Comparison of ENCODE assay signal across 12 mouse cellular contexts in the genomic region with DNA sequence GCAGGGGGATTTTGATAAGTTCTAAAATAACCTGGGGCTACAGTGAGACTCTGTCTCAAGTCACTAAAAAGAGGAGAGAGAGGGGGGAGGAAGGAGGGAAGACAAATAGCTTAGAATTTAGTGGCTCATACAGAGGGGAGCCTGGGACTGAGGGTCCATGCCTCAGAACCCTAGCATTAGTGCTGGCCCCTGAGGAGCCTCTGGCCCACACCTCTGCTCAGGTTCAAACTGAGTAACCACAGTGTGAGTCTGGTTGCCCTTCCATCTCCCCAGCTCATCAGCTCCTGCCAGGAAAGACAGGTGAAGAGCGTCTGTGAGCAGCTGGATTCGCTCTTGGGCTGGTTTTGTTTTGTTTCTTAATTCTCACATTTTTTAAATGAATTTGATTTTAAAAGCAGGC. TPM values are rescaled to one million over a fixed set of nuclear protein-coding genes. Genes with fewer than 3 reads are reported as not detected.
DNase-seq lines count a peak whose midpoint lies in the region; ATAC-seq and TF ChIP-seq lines count a peak whose summit lies in the region.
"Had no signal": no experiment of that assay in that cellular context is flagged by ENCODE, and none has a peak within 500 bp of the region (broad histone marks: within the 10 kb centered on the region; RNA-seq: fewer than 3 reads in every experiment).

No protein-coding gene starts in this region.

- peaks cover 44% of the 10 kb centered on the region for H3K4me1 ChIP-seq in forebrain, embryonic 13.5 days
- peaks cover 17% of the 10 kb centered on the region for H3K4me1 ChIP-seq in forebrain, embryonic 11.5 days (replicated peaks; ENCODE audit: control insufficient read depth, insufficient read depth, low read length)
- peaks cover 36% of the 10 kb centered on the region for H3K4me1 ChIP-seq in neural tube, embryonic 12.5 days
- peaks cover 32% of the 10 kb centered on the region for H3K4me1 ChIP-seq in midbrain, embryonic 15.5 days
- peaks cover 5% of the 10 kb centered on the region; the same call in 1 of the 2 replicates for H3K4me1 ChIP-seq in stomach, postnatal 0 days (replicated peaks; ENCODE audit: control insufficient read depth, insufficient read depth)

- 42% methylated on average over 2 of the region's 2 CpGs for WGBS in forebrain, embryonic 13.5 days
- WGBS in forebrain, embryonic 11.5 days, result 75% methylated on average over 2 of the region's 2 CpGs
- 71% methylated on average over 2 of the region's 2 CpGs for WGBS in neural tube, embryonic 12.5 days
- WGBS in midbrain, embryonic 15.5 days, result 39% methylated on average over 2 of the region's 2 CpGs
- WGBS in stomach, postnatal 0 days, result 31% methylated on average over 2 of the region's 2 CpGs

- H3K4me2 ChIP-seq in forebrain, embryonic 13.5 days, result peak overlapping the region; percentile 36
- no peak overlapping the region for H3K4me2 ChIP-seq in forebrain, embryonic 11.5 days (ENCODE audit: low read depth, low read length, severe bottlenecking)
- H3K4me2 ChIP-seq in neural tube, embryonic 12.5 days (replicated peaks), result no peak overlapping the region; the same call in 1 of the 2 replicates
- H3K4me2 ChIP-seq in midbrain, embryonic 15.5 days, result peak overlapping the region; percentile 28
- peak overlapping the region; percentile 23; the same call in 1 of the 2 replicates for H3K4me2 ChIP-seq in stomach, postnatal 0 days (replicated peaks; ENCODE audit: low read depth)
- H3K4me2 ChIP-seq: heart, embryonic 11.5 days had no signal

- peak; percentile 34; the same call in 1 of the 2 replicates for ATAC-seq in forebrain, embryonic 13.5 days
- ATAC-seq in forebrain, embryonic 11.5 days (replicated peaks; ENCODE audit: low FRiP score), result no peak
- ATAC-seq in neural tube, embryonic 12.5 days (ENCODE audit: low FRiP score, low read depth), result peak; percentile 22; the same call in 1 of the 2 replicates
- ATAC-seq in midbrain, embryonic 15.5 days (replicated peaks), result peak; percentile 72
- no peak for ATAC-seq in stomach, postnatal 0 days (ENCODE audit: low FRiP score, low TSS enrichment)

- H3K27me3 ChIP-seq in forebrain, embryonic 13.5 days, result no peaks in the 10 kb centered on the region
- no peaks in the 10 kb centered on the region for H3K27me3 ChIP-seq in forebrain, embryonic 11.5 days (ENCODE audit: control insufficient read depth, insufficient read depth, low read length)
- no peaks in the 10 kb centered on the region for H3K27me3 ChIP-seq in neural tube, embryonic 12.5 days (replicated peaks)
- no peaks in the 10 kb centered on the region for H3K27me3 ChIP-seq in midbrain, embryonic 15.5 days (replicated peaks)
- no peaks in the 10 kb centered on the region for H3K27me3 ChIP-seq in stomach, postnatal 0 days (ENCODE audit: control insufficient read depth, insufficient read depth, low read length)
- H3K27me3 ChIP-seq: Patski had no signal

- DNase-seq in forebrain, embryonic 11.5 days (ENCODE audit: low spot score), result no peak
- DNase-seq in neural tube, embryonic 10.5 days (ENCODE audit: extremely low spot score, low spot score), result no peak
- no peak for DNase-seq in stomach, postnatal 0 days (ENCODE audit: low spot score)
- DNase-seq in adrenal gland, postnatal 4 days (ENCODE audit: low spot score in 2 of 2), result no peak
- DNase-seq in cerebellum, adult 11 months, result no peak
- DNase-seq: thymus, adult 18-20 months had no signal

- H3K4me3 ChIP-seq in forebrain, embryonic 13.5 days, result no peak overlapping the region
- H3K4me3 ChIP-seq in forebrain, embryonic 11.5 days (ENCODE audit: low read depth, low read length), result no peak overlapping the region
- no peak overlapping the region for H3K4me3 ChIP-seq in neural tube, embryonic 12.5 days
- H3K4me3 ChIP-seq in midbrain, embryonic 15.5 days, result no peak overlapping the region
- H3K4me3 ChIP-seq in stomach, postnatal 0 days (ENCODE audit: low read depth, low read length), result no peak overlapping the region

- no peak overlapping the region; the same call in 1 of the 2 replicates for H3K9ac ChIP-seq in forebrain, embryonic 13.5 days
- no peak overlapping the region for H3K9ac ChIP-seq in forebrain, embryonic 11.5 days (ENCODE audit: low read length)
- no peak overlapping the region; the same call in 1 of the 2 replicates for H3K9ac ChIP-seq in neural tube, embryonic 12.5 days
- peak overlapping the region; percentile 25 for H3K9ac ChIP-seq in midbrain, embryonic 15.5 days
- no peak overlapping the region for H3K9ac ChIP-seq in stomach, postnatal 0 days (ENCODE audit: low read length)

- peak overlapping the region; percentile 71 for H3K27ac ChIP-seq in forebrain, embryonic 13.5 days
- no peak overlapping the region for H3K27ac ChIP-seq in forebrain, embryonic 11.5 days (ENCODE audit: low read depth, low read length)
- H3K27ac ChIP-seq in neural tube, embryonic 12.5 days, result no peak overlapping the region
- H3K27ac ChIP-seq in midbrain, embryonic 15.5 days, result peak overlapping the region; percentile 80
- no peak overlapping the region for H3K27ac ChIP-seq in stomach, postnatal 0 days (replicated peaks)
- H3K27ac ChIP-seq: kidney, postnatal 0 days had no signal

- no peaks in the 10 kb centered on the region for H3K36me3 ChIP-seq in forebrain, embryonic 13.5 days (ENCODE audit: poor library complexity, severe bottlenecking)
- no peaks in the 10 kb centered on the region for H3K36me3 ChIP-seq in forebrain, embryonic 11.5 days (ENCODE audit: control insufficient read depth, insufficient read depth, low read length)
- H3K36me3 ChIP-seq in neural tube, embryonic 12.5 days, result no peaks in the 10 kb centered on the region
- no peaks in the 10 kb centered on the region for H3K36me3 ChIP-seq in midbrain, embryonic 15.5 days (replicated peaks)
- H3K36me3 ChIP-seq in stomach, postnatal 0 days (ENCODE audit: control insufficient read depth, insufficient read depth, low read length), result no peaks in the 10 kb centered on the region

- H3K9me3 ChIP-seq in forebrain, embryonic 13.5 days (replicated peaks), result no peaks in the 10 kb centered on the region
- H3K9me3 ChIP-seq in forebrain, embryonic 11.5 days (ENCODE audit: control insufficient read depth, low read length), result no peaks in the 10 kb centered on the region
- no peaks in the 10 kb centered on the region for H3K9me3 ChIP-seq in neural tube, embryonic 12.5 days
- H3K9me3 ChIP-seq in midbrain, embryonic 15.5 days, result no peaks in the 10 kb centered on the region
- no peaks in the 10 kb centered on the region for H3K9me3 ChIP-seq in stomach, postnatal 0 days (ENCODE audit: control insufficient read depth, low read length)

- no peak for TF ChIP-seq CTCF in stomach, postnatal 0 days (IDR thresholded peaks at IDR 0.05; ENCODE audit: low read depth)

- no peak for TF ChIP-seq EP300 in stomach, postnatal 0 days (optimal IDR thresholded peaks at IDR 0.05)

RNA-seq across cellular contexts. Expression of a gene that starts 53.6 kb away (rescaled TPM):
- polyA plus RNA-seq in forebrain, embryonic 13.5 days (2015; fragmentation: Nextera tagmentation; extraction: Ambion mirVana), result 168 and 179 TPM in 2 replicates
- polyA plus RNA-seq in forebrain, embryonic 11.5 days (2014; fragmentation: Nextera tagmentation; extraction: Ambion mirVana), result 183 and 190 TPM in 2 replicates
- polyA plus RNA-seq in neural tube, embryonic 12.5 days (2016; fragmentation: Nextera tagmentation; extraction: Ambion mirVana), result 184 and 191 TPM in 2 replicates
- polyA plus RNA-seq in midbrain, embryonic 15.5 days (2015; fragmentation: Nextera tagmentation; extraction: Ambion mirVana), result 189 and 191 TPM in 2 replicates
- polyA plus RNA-seq in stomach, postnatal 0 days (2015; fragmentation: Nextera tagmentation; extraction: Ambion mirVana), result 137 and 141 TPM in 2 replicates
- total RNA-seq in adrenal gland, postnatal 4 days (2021), result 100 to 1,000 TPM; 189 to 193 TPM

Comparison
In these comparisons a context has a peak if more than half of its experiments do, and no peak if none do; other contexts are left out.
1. ATAC-seq: peak in forebrain, embryonic 13.5 days (single experiment), neural tube, embryonic 12.5 days (single experiment) and midbrain, embryonic 15.5 days (single experiment); none in forebrain, embryonic 11.5 days (single experiment) and stomach, postnatal 0 days (single experiment).
2. H3K27ac ChIP-seq: peak in forebrain, embryonic 13.5 days (single experiment) and midbrain, embryonic 15.5 days (single experiment); none in forebrain, embryonic 11.5 days (single experiment), neural tube, embryonic 12.5 days (single experiment) and stomach, postnatal 0 days (single experiment).
3. H3K4me2 ChIP-seq: peak in forebrain, embryonic 13.5 days (single experiment), midbrain, embryonic 15.5 days (single experiment) and stomach, postnatal 0 days (single experiment); none in forebrain, embryonic 11.5 days (single experiment) and neural tube, embryonic 12.5 days (single experiment).